Mouse (Mus musculus) heart, embryonic 16.5 days (tissue): ENCODE measurements around the gene Anapc15-ps. TPM values are rescaled to one million over a fixed set of nuclear protein-coding genes. Genes with fewer than 3 reads are reported as not detected.

Experiments
- ATAC-seq: fragments of 200-750 bp; cut with Nextera tagmentation; replicated peaks from 2 replicates; pipeline ENCODE4 v1.8.0; 2017; ENCODE audit warnings: moderate number of reproducible peaks; ENCODE audit not compliant: insufficient read depth, low FRiP score; ENCODE audit errors: extremely low read depth
- H3K27ac ChIP-seq: fragments of 300-500 bp; sonication (generic); 2 replicates; pipeline ENCODE4 v1.5.1; 2014; ENCODE audit warnings: mild to moderate bottlenecking, low read length, control low read depth, moderate library complexity
- H3K27me3 ChIP-seq: fragments of 300-500 bp; sonication (generic); 2 replicates; pipeline ENCODE4 v1.6.1; 2014; ENCODE audit warnings: low read length, mixed read lengths; ENCODE audit not compliant: control insufficient read depth, insufficient read depth
- H3K36me3 ChIP-seq: fragments of 300-500 bp; sonication (generic); 2 replicates; pipeline ENCODE4 v1.6.1; 2014; ENCODE audit not compliant: control insufficient read depth, insufficient read depth
- H3K4me1 ChIP-seq: fragments of 300-500 bp; sonication (generic); 2 replicates; pipeline ENCODE4 v1.6.1; 2014; ENCODE audit warnings: low read length, mixed read lengths; ENCODE audit not compliant: control insufficient read depth, insufficient read depth
- H3K4me2 ChIP-seq: fragments of 300-500 bp; sonication (generic); 2 replicates; pipeline ENCODE4 v1.6.1; 2014; ENCODE audit warnings: low read depth, mild to moderate bottlenecking, control low read depth, low read length
- H3K4me3 ChIP-seq: fragments of 300-500 bp; sonication (generic); 2 replicates; pipeline ENCODE4 v1.5.1; 2014; ENCODE audit warnings: mild to moderate bottlenecking, control low read depth, low read length
- H3K9ac ChIP-seq: fragments of 300-500 bp; sonication (generic); 2 replicates; pipeline ENCODE4 v1.6.1; 2014; ENCODE audit warnings: low read length, control low read depth
- H3K9me3 ChIP-seq: fragments of 300-500 bp; sonication (generic); replicated peaks from 2 replicates; pipeline ENCODE4 v1.6.1; 2016; ENCODE audit warnings: low read length; ENCODE audit not compliant: control insufficient read depth
- WGBS: fragments of 180-500 bp; shearing (Covaris S2); extraction: QIAGEN DNeasy Blood & Tissue Kit; methylation state at CpG from one replicate; pipeline ENCODE4 v1.1.7; 2014; 5-methylcytosine and 5-hydroxymethylcytosine counted together
- polyA plus RNA-seq: library from polyadenylated mRNA; unstranded; fragments of >200 nt; fragmentation: Nextera tagmentation; extraction: Ambion mirVana; gene quantifications from 2 replicates; pipeline ENCODE4 v1.2.1, GENCODE M21; 2015

Anapc15-ps gene
- polyA plus RNA-seq, 1 experiment from 2014 or later: 0.71 TPM

DNA sequence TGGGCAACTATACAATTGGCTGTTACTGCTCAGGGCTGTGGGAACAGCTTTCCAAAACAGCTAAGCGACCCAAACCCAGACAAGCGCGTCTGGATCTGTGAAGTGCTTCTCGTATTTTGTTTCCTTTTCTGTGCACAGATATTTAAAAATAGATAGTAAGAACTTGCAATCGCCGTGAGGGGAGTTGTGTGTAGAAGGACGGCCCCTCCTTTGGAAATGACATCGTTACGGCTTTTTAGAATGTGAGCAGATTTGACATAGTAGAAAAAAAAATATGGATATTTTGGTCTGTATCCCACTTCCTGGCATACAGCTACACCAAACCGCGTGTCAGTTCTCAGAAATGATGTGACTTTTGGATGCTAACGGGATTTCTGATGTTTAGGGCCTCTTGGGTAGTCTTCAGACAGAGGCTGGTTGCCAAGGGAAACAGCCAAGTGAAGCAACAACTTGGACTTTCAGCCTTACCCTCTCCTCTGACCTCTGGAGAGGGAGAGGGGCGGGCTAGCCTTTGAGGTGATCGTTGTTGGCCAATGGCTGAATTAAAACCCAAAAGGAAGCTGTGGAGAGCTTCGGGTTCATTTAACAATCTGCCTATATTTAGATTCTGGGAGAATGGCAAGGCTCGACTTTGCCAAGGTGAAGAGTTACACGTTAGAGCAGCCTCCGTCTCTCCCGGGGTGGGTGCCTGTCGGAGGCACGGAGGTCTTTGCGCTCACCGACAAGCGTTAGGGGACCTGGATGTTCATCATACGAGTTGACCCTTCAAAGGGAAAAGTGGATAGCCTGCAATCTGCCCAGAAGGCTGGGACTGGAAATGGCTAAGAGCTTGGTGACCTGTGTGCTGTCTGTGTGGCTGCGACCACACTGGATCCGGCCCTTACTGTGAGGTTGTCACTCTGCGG is 7.2 kb upstream of the Anapc15-ps start:
- Histone ChIP-seq H3K9me3 (no peaks in the 10 kb centered on the region), H3K27me3 (no peaks in the 10 kb centered on the region), H3K36me3 (no peaks in the 10 kb centered on the region), H3K27ac (peak overlapping the region; percentile 63), H3K4me1 (peaks cover 23% of the 10 kb centered on the region), H3K4me3 (peak overlapping the region; percentile 37), H3K9ac (peak overlapping the region; percentile 58), H3K4me2 (peak overlapping the region; percentile 53)
- no peak for ATAC-seq
- WGBS: 40% methylated on average over 28 of the region's 28 CpGs

DNA sequence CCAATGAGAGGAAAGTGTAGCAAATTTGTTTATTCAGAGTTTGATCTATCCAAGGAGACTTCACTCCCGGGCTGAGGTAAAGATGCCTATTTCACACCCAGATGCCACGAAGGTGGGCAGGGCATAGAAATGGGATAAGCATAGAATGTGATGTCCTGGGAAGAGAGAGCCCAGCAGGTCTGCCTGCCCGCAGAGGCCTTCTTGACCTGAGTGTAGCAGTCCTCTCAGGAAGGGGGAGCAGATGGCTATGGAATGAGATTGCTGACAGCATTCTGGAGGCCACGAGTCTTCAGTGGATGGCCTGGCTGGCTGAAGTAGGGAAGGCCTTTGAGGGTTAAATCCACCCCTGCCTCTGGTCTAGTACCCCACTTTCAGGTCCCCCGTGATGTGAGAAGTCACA is 5.9 kb upstream of the Anapc15-ps start:
- Histone ChIP-seq H3K4me3 (no peak overlapping the region), H3K9me3 (no peaks in the 10 kb centered on the region), H3K4me2 (no peak overlapping the region), H3K36me3 (no peaks in the 10 kb centered on the region), H3K9ac (no peak overlapping the region), H3K27me3 (no peaks in the 10 kb centered on the region), H3K27ac (no peak overlapping the region), H3K4me1 (peaks cover 23% of the 10 kb centered on the region)
- no peak for ATAC-seq
- 80% methylated on average over 5 of the region's 5 CpGs for WGBS

DNA sequence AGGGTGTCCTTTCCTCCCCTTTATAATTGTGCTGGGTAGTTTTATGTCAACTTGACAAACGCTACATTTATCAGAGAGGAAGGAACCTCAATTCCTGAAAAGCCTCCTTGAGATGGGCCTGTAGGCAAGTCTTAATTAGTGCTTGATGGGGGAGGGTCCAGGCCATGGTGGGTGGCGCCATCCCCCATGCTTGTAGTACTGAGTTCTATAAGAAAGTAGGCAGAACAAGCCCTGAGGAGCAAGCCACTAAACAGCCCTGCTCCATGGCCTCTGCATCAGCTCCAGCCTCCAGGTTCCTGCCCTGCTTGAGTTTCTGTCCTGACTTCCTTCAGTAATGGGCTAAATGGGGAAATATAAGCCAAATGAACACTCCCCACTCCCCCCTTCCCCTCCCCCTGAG is 5.4 kb upstream of the Anapc15-ps start:
- Histone ChIP-seq H3K4me1 (peaks cover 23% of the 10 kb centered on the region), H3K9ac (no peak overlapping the region), H3K36me3 (no peaks in the 10 kb centered on the region), H3K4me3 (no peak overlapping the region), H3K27ac (peak overlapping the region; percentile 14; the same call in 1 of the 2 replicates), H3K9me3 (no peaks in the 10 kb centered on the region), H3K27me3 (no peaks in the 10 kb centered on the region), H3K4me2 (no peak overlapping the region)
- WGBS: 82% methylated on average over 2 of the region's 2 CpGs
- ATAC-seq: no peak

DNA sequence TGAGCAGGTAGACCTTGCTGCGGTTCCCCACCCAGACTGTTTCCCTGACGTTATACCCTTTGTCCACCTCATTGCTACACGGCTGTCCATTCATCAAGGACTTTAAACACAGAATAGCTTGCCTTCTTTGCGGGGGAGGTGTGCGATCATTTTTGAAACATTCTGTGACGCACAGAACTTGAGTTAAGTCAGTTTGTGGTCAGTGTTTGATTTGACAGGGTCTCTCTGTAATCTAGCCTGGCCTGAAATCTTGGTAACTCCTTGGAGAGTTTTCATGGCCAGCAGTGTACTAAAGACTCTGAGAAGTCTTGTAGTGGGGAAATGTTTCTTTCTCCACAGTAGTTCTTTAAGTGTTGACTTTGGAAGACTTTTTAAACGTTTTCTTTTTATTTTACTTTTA is 5.0 kb upstream of the Anapc15-ps start:
- Histone ChIP-seq H3K27me3 (no peaks in the 10 kb centered on the region), H3K36me3 (no peaks in the 10 kb centered on the region), H3K4me2 (peak overlapping the region; percentile 53), H3K4me1 (peaks cover 23% of the 10 kb centered on the region), H3K9me3 (no peaks in the 10 kb centered on the region), H3K9ac (0 out of 2 replicates have a peak overlapping the region, but pooled peaks have one; percentile 7), H3K4me3 (peak overlapping the region; percentile 41; the same call in 1 of the 2 replicates), H3K27ac (peak overlapping the region; percentile 68)
- ATAC-seq: no peak
- WGBS: 57% methylated on average over 7 of the region's 7 CpGs

DNA sequence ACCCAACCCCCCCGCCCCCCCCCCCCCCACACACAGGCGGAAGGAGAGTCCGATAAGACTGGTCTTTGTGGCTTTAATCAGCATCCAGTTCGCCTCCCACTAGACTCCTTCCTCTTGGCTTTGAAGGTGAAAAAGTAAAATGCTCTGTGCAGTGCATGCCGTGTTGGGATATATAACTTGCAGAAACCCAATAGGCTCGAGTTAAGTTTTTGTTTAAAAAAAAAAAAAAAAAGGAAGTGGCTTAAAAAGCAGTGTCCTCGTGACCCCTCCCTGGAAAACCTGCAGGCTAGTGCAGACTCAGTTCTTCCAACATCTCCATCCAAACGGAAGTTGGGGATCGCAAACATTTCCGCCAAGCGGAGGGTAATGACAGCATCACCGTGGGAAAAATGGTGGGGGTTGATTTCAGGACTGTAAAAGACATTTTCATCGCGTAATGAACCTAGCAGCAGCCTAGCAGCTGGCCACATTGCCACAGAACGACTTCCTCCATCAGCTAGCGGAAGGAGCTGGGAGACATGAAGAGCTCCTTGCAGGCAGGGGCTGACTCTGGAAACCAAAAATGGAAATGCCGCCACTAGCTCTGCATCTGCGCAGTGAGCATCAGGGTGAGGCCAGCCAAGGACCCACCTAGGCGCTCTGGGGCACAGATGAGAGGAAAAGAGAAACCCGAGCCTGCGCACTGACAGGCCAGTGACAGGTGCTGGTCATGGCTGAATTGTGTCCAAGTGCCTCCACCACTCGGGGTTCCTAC is 4.3 kb upstream of the Anapc15-ps start:
- H3K4me2 ChIP-seq: peak overlapping the region; percentile 53
- 32% methylated on average over 21 of the region's 22 CpGs for WGBS
- peak overlapping the region; percentile 68 for H3K27ac ChIP-seq
- no peaks in the 10 kb centered on the region for H3K36me3 ChIP-seq
- no peaks in the 10 kb centered on the region for H3K27me3 ChIP-seq
- peak; percentile 71 for ATAC-seq
- no peak overlapping the region for H3K9ac ChIP-seq
- H3K9me3 ChIP-seq: no peaks in the 10 kb centered on the region
- peaks cover 23% of the 10 kb centered on the region for H3K4me1 ChIP-seq
- H3K4me3 ChIP-seq: peak overlapping the region; percentile 41

DNA sequence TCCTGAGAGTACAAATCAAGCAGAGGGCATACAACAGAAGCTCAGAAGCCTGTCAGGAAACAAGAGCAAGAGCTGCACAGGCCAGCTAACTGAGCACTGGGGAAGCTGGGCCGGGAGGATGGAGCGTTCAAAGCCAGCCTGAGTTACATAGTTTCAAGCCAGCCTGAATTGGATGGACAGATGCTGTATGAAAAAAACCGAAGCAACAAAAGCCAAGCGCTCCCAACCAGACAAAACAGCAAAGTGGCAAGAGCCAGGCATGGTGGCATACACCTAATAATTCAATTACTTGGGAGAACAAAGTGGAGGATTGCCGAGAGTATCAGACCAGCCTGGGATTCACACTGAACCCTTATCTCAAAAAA is 3.7 kb upstream of the Anapc15-ps start:
- peak overlapping the region; percentile 53 for H3K4me2 ChIP-seq
- peaks cover 23% of the 10 kb centered on the region for H3K4me1 ChIP-seq
- H3K4me3 ChIP-seq: no peak overlapping the region
- H3K27me3 ChIP-seq: no peaks in the 10 kb centered on the region
- 47% methylated on average over 5 of the region's 5 CpGs for WGBS
- peak overlapping the region; percentile 61 for H3K27ac ChIP-seq
- no peaks in the 10 kb centered on the region for H3K36me3 ChIP-seq
- no peak overlapping the region for H3K9ac ChIP-seq
- no peak for ATAC-seq
- no peaks in the 10 kb centered on the region for H3K9me3 ChIP-seq

DNA sequence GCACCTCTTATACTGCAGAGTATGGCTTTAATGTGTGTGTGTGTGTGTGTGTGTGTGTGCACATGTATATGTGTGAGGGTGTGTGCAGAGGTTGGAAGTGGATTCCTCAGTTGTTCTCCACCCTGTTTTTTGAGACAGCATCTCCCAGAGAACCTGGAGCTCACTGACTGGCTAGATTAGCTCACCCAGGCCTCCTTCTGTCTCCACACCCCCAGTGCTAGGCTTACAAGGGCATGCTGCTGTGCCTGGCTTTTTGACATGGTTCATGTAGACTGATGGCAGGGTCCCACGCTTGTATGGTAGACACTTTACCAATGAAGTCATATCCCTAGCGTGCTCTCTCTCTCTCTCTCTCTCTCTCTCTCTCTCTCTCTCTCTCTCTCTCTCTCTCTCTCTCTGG is 3.1 kb upstream of the Anapc15-ps start:
- WGBS: 75% methylated on average over 2 of the region's 2 CpGs
- H3K27me3 ChIP-seq: no peaks in the 10 kb centered on the region
- no peak overlapping the region for H3K4me2 ChIP-seq
- H3K36me3 ChIP-seq: no peaks in the 10 kb centered on the region
- ATAC-seq: no peak
- peaks cover 23% of the 10 kb centered on the region for H3K4me1 ChIP-seq
- H3K9me3 ChIP-seq: no peaks in the 10 kb centered on the region
- no peak overlapping the region for H3K27ac ChIP-seq
- H3K9ac ChIP-seq: no peak overlapping the region
- H3K4me3 ChIP-seq: no peak overlapping the region

DNA sequence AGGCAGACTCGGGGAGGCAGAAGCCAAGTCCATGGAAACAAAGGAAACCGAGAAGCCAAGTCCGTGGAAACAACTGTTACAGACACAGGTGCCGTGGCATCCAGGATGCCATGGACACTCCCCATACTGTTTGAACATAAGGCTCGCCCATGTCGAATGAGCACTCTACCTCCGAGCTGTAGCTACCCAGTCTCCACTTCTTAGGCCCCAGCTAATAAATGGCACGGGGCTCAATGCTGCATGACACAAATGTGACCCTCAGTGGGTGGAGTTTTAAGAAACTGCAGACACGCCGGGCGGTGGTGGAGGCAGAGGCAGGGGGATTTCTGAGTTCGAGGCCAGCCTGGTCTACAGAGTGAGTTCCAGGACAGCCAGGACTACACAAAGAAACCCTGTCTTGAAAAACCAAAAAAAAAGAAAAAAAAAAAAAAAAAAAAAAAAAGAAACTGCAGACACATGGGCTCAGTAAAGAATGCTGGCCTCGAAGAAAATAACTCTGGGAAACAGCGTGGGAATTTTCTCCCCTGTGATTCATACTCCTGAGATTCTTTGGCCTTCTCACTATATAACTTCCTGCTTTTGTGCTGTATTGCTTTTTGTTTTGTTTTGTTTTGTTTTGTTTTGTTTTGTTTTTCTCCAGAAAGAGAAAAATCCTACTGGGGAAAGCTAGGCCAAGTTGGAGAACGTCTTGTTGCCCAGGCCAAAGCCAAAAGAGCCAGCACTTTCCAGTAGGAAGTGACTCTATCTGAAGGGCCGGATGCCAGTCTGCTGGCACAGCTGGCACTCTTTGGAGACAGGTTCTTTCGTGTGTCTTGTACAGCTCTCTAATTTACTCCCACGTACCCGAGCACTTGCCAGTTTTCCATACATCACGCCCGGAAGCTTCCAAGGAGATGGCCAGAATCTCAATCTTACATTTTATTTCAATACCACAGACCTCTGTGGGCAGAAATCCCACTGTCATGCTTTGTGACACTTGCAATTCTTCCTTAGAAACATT is 2.2 kb downstream of the Anapc15-ps start:
- Histone ChIP-seq H3K27me3 (no peaks in the 10 kb centered on the region), H3K9ac (no peak overlapping the region), H3K9me3 (no peaks in the 10 kb centered on the region), H3K36me3 (no peaks in the 10 kb centered on the region), H3K4me1 (0 out of 2 replicates have a peak, but pooled peaks cover 2% of the 10 kb centered on the region), H3K27ac (no peak overlapping the region), H3K4me2 (no peak overlapping the region), H3K4me3 (no peak overlapping the region)
- ATAC-seq: no peak
- 77% methylated on average over 21 of the region's 21 CpGs for WGBS
